Comparison of ENCODE assay signal across 14 mouse cellular contexts in genomic region chr5:113542885-113543476, GRCm38 (mm10). TPM values are rescaled to one million over a fixed set of nuclear protein-coding genes. Genes with fewer than 3 reads are reported as not detected.
A peak's percentile ranks its signal among the peaks of the same experiment; 100 is the strongest.
DNase-seq lines count a peak whose midpoint lies in the region; ATAC-seq lines count a peak whose summit lies in the region.
"Had no signal": no experiment of that assay in that cellular context is flagged by ENCODE, and none has a peak within 500 bp of the region (broad histone marks: within the 10 kb centered on the region; RNA-seq: fewer than 3 reads in every experiment).

No protein-coding gene starts in this region.

- H3K4me1 ChIP-seq in neural tube, embryonic 12.5 days: peaks cover 38% of the 10 kb centered on the region
- H3K4me1 ChIP-seq in hindbrain, embryonic 11.5 days (replicated peaks; ENCODE audit: control insufficient read depth, insufficient read depth, low read length): no peaks in the 10 kb centered on the region
- H3K4me1 ChIP-seq in liver, embryonic 16.5 days (ENCODE audit: control insufficient read depth, low read depth, low read length): no peaks in the 10 kb centered on the region

- H3K36me3 ChIP-seq in neural tube, embryonic 12.5 days: no peaks in the 10 kb centered on the region
- H3K36me3 ChIP-seq in hindbrain, embryonic 11.5 days (ENCODE audit: control insufficient read depth, insufficient read depth, low read length): no peaks in the 10 kb centered on the region
- no peaks in the 10 kb centered on the region for H3K36me3 ChIP-seq in liver, embryonic 16.5 days (ENCODE audit: control insufficient read depth, insufficient read depth)

- H3K27me3 ChIP-seq in neural tube, embryonic 12.5 days (replicated peaks): no peaks in the 10 kb centered on the region
- H3K27me3 ChIP-seq in hindbrain, embryonic 11.5 days (ENCODE audit: control insufficient read depth, insufficient read depth, low read length): no peaks in the 10 kb centered on the region
- H3K27me3 ChIP-seq in liver, embryonic 16.5 days (ENCODE audit: control insufficient read depth, insufficient read depth, low read depth, low read length): no peaks in the 10 kb centered on the region

- no peak for DNase-seq in neural tube, embryonic 10.5 days (ENCODE audit: extremely low spot score, low spot score)
- DNase-seq in hindbrain, embryonic 11.5 days (ENCODE audit: low spot score): no peak
- DNase-seq in gastrocnemius, postnatal 25 days: no peak
- DNase-seq in heart, postnatal 4 days: no peak
- no peak for DNase-seq in heart, adult 8-10 months (ENCODE audit: low spot score)
- DNase-seq: cerebellum, adult 11-12 months; kidney, adult 9 months; lung, postnatal 14 days; right cerebral cortex, adult 18-20 months; thymus, postnatal 14 days had no signal

- 26% methylated on average over 10 of the region's 10 CpGs for WGBS in neural tube, embryonic 12.5 days
- WGBS in hindbrain, embryonic 11.5 days: 34% methylated on average over 10 of the region's 10 CpGs
- WGBS in liver, embryonic 16.5 days (ENCODE audit: insufficient replicate concordance): 21% methylated on average over 10 of the region's 10 CpGs

- no peak overlapping the region for H3K9ac ChIP-seq in neural tube, embryonic 12.5 days
- H3K9ac ChIP-seq in hindbrain, embryonic 11.5 days (ENCODE audit: low read depth, low read length): no peak overlapping the region
- H3K9ac ChIP-seq in liver, embryonic 16.5 days (ENCODE audit: low read depth, low read length): no peak overlapping the region

- H3K4me3 ChIP-seq in neural tube, embryonic 12.5 days: no peak overlapping the region
- H3K4me3 ChIP-seq in hindbrain, embryonic 11.5 days (ENCODE audit: low read depth, low read length): no peak overlapping the region
- no peak overlapping the region for H3K4me3 ChIP-seq in liver, embryonic 16.5 days (ENCODE audit: low read depth, low read length)

- 0 out of 2 replicates have a peak overlapping the region, but pooled peaks have one; percentile 20 for H3K27ac ChIP-seq in neural tube, embryonic 12.5 days
- no peak overlapping the region for H3K27ac ChIP-seq in hindbrain, embryonic 11.5 days (ENCODE audit: low read depth, low read length)
- no peak overlapping the region for H3K27ac ChIP-seq in liver, embryonic 16.5 days (ENCODE audit: low read length)

- peak overlapping the region; percentile 12; the same call in 1 of the 2 replicates for H3K4me2 ChIP-seq in neural tube, embryonic 12.5 days (replicated peaks)
- no peak overlapping the region for H3K4me2 ChIP-seq in hindbrain, embryonic 11.5 days (replicated peaks; ENCODE audit: low read depth, low read length)
- H3K4me2 ChIP-seq in liver, embryonic 16.5 days (ENCODE audit: low read depth, low read length): no peak overlapping the region

- H3K9me3 ChIP-seq in neural tube, embryonic 12.5 days: no peaks in the 10 kb centered on the region
- H3K9me3 ChIP-seq in hindbrain, embryonic 11.5 days (ENCODE audit: control insufficient read depth, low read length): no peaks in the 10 kb centered on the region
- H3K9me3 ChIP-seq in liver, embryonic 16.5 days (replicated peaks; ENCODE audit: control insufficient read depth, low read length): no peaks in the 10 kb centered on the region

- ATAC-seq in neural tube, embryonic 12.5 days (ENCODE audit: low FRiP score, low read depth): 0 out of 2 replicates have a peak, but pooled peaks have one; percentile 50
- ATAC-seq in hindbrain, embryonic 11.5 days (ENCODE audit: low FRiP score): peak; percentile 56; the same call in 1 of the 2 replicates
- peak; percentile 48; the same call in 1 of the 2 replicates for ATAC-seq in liver, embryonic 16.5 days (ENCODE audit: low read depth)
- ATAC-seq in megakaryocyte progenitor cell, adult 5-6 weeks (replicated peaks; ENCODE audit: poor library complexity): no peak

RNA-seq across cellular contexts. Expression of gene Wscd2, which starts 52.8 kb away (rescaled TPM):
- polyA plus RNA-seq in neural tube, embryonic 12.5 days (2016; fragmentation: Nextera tagmentation; extraction: Ambion mirVana): 16.5 and 19.2 TPM in 2 replicates
- polyA plus RNA-seq in hindbrain, embryonic 11.5 days (2014; fragmentation: Nextera tagmentation; extraction: Ambion mirVana): 7.7 and 8.5 TPM in 2 replicates
- polyA plus RNA-seq in liver, embryonic 16.5 days (2015; fragmentation: Nextera tagmentation; extraction: Ambion mirVana): 0.06 and 0.09 TPM in 2 replicates
- under 1 TPM; 0.31 to 0.46 TPM for total RNA-seq in gastrocnemius, postnatal 25 days (2021)
- total RNA-seq in heart, postnatal 4 days (2021): 1 to 10 TPM; 1.1 to 1.3 TPM
- total RNA-seq in megakaryocyte progenitor cell, adult 5-6 weeks (2015): not detected in 2 replicates
- total RNA-seq in megakaryocyte progenitor cell, adult 5-6 weeks (2017): not detected in 2 replicates
- total RNA-seq in heart, adult 8-10 months (2022): under 1 TPM in 3 of 4 experiments, not detected in 1; 0.11 to 0.23 (median 0.16) TPM
- total RNA-seq: granulocyte monocyte progenitor cell, adult 5-6 weeks had no signal
